Mouse (Mus musculus) midbrain, embryonic 14.5 days (tissue): Measurements from ENCODE around the gene Arhgef16. TPM values are rescaled to one million over a fixed set of nuclear protein-coding genes. Genes with fewer than 3 reads are reported as not detected.

ENCODE experiments used
- ATAC-seq: fragments of 200-750 bp; cut with Nextera tagmentation; 2 replicates; pipeline ENCODE4 v1.8.0; 2017; ENCODE audit warnings: moderate number of reproducible peaks, moderate library complexity; ENCODE audit not compliant: low FRiP score, low TSS enrichment
- DNase-seq: peaks from one replicate; pipeline ENCODE4 v3.0.0-alpha.2; 2015
- H3K27ac ChIP-seq: fragments of 300-500 bp; sonication (generic); replicated peaks from 2 replicates; pipeline ENCODE4 v1.5.1; 2014; ENCODE audit warnings: mild to moderate bottlenecking, low read depth, low read length, moderate library complexity
- H3K27me3 ChIP-seq: fragments of 300-500 bp; sonication (generic); 2 replicates; pipeline ENCODE4 v1.6.1; 2014; ENCODE audit warnings: low read length, control low read depth, mixed read lengths; ENCODE audit not compliant: control insufficient read depth, insufficient read depth
- H3K36me3 ChIP-seq: fragments of 300-500 bp; sonication (generic); 2 replicates; pipeline ENCODE4 v1.6.1; 2014; ENCODE audit warnings: low read length, control low read depth; ENCODE audit not compliant: control insufficient read depth, insufficient read depth
- H3K4me1 ChIP-seq: fragments of 300-500 bp; sonication (generic); 2 replicates; pipeline ENCODE4 v1.6.1; 2014; ENCODE audit warnings: mild to moderate bottlenecking, antibody characterized with exemption, low read length, control low read depth; ENCODE audit not compliant: control insufficient read depth, insufficient read depth
- H3K4me2 ChIP-seq: fragments of 300-500 bp; sonication (generic); 2 replicates; pipeline ENCODE4 v1.6.1; 2014; ENCODE audit warnings: mild to moderate bottlenecking, low read length, moderate library complexity
- H3K4me3 ChIP-seq: fragments of 300-500 bp; sonication (generic); replicated peaks from 2 replicates; pipeline ENCODE4 v1.5.1; 2014; ENCODE audit warnings: low read depth, low read length
- H3K9ac ChIP-seq: fragments of 300-500 bp; sonication (generic); replicated peaks from 2 replicates; pipeline ENCODE4 v1.6.1; 2014; ENCODE audit warnings: mild to moderate bottlenecking, low read length, moderate library complexity
- H3K9me3 ChIP-seq: fragments of 300-500 bp; sonication (generic); 2 replicates; pipeline ENCODE4 v1.6.1; 2016; ENCODE audit warnings: low read length, control low read depth, mixed read lengths; ENCODE audit not compliant: control insufficient read depth
- WGBS: fragments of 180-500 bp; shearing (Covaris S2); extraction: QIAGEN DNeasy Blood & Tissue Kit; methylation state at CpG from one replicate; pipeline ENCODE4 v1.1.7; 2014; 5-methylcytosine and 5-hydroxymethylcytosine counted together
- polyA plus RNA-seq: library from polyadenylated mRNA; unstranded; fragments of >200 nt; fragmentation: Nextera tagmentation; extraction: Ambion mirVana; gene quantifications from 2 replicates; pipeline ENCODE4 v1.2.1, GENCODE M21; 2014

Gene Arhgef16
- polyA plus RNA-seq, 1 experiment from 2014 or later = 0.74 TPM

DNA sequence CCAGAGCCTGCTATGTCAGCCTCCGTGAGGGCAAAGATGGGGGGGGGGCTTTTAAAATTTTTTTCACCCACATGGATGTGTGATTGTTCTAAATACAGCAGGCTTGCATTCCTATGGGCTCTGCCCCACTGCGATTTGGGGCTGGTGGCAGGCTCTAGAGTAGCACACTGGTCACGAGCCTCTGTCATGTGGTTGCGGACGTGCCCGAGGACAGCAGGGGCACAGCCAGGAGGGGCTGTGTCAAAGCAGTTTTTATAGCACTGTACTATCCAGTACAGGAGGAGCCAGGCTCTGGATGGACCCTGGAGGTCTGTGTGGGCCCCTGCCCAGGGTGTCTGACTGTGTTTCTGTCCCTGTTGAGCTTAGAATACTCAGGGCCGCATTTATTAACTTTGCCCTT is 28.5 kb upstream of the Arhgef16 start:
- 90% methylated on average over 7 of the region's 7 CpGs for WGBS
- H3K36me3 ChIP-seq = no peaks in the 10 kb centered on the region
- H3K27me3 ChIP-seq = no peaks in the 10 kb centered on the region
- H3K27ac ChIP-seq = no peak overlapping the region
- DNase-seq (no peak), ATAC-seq (no peak)
- no peaks in the 10 kb centered on the region for H3K9me3 ChIP-seq
- no peak overlapping the region for H3K9ac ChIP-seq
- peaks cover 9% of the 10 kb centered on the region; the same call in 1 of the 2 replicates for H3K4me1 ChIP-seq
- no peak overlapping the region for H3K4me2 ChIP-seq
- H3K4me3 ChIP-seq = no peak overlapping the region

- DNase-seq (peak; percentile 91), ATAC-seq (peak; percentile 60)
- Histone ChIP-seq H3K4me2 (peak overlapping the region; percentile 7; the same call in 1 of the 2 replicates), H3K4me3 (no peak overlapping the region), H3K27me3 (no peaks in the 10 kb centered on the region), H3K36me3 (no peaks in the 10 kb centered on the region), H3K9ac (no peak overlapping the region), H3K9me3 (no peaks in the 10 kb centered on the region), H3K4me1 (peaks cover 6% of the 10 kb centered on the region; the same call in 1 of the 2 replicates), H3K27ac (0 out of 2 replicates have a peak overlapping the region, but pooled peaks have one; percentile 26)
- 5% methylated on average over 6 of the region's 6 CpGs for WGBS
These were observed 27.4 kb upstream of the Arhgef16 start for GRCm38 (mm10) chr4:154328836-154329235.

- Histone ChIP-seq H3K4me3 (no peak overlapping the region), H3K9me3 (no peaks in the 10 kb centered on the region), H3K27me3 (no peaks in the 10 kb centered on the region), H3K36me3 (no peaks in the 10 kb centered on the region), H3K9ac (no peak overlapping the region), H3K4me1 (peaks cover 6% of the 10 kb centered on the region; the same call in 1 of the 2 replicates), H3K27ac (no peak overlapping the region), H3K4me2 (peak overlapping the region; percentile 7; the same call in 1 of the 2 replicates)
- WGBS = 7% methylated on average over 19 of the region's 20 CpGs
- ATAC-seq (no peak), DNase-seq (no peak)
These were observed 27.0 kb upstream of the Arhgef16 start for GRCm38 (mm10) chr4:154328431-154328830.

GRCm38 (mm10) chr4:154325410-154325809 is 23.9 kb upstream of the Arhgef16 start:
- no peak for ATAC-seq
- Histone ChIP-seq H3K9me3 (no peaks in the 10 kb centered on the region), H3K4me2 (no peak overlapping the region), H3K27me3 (no peaks in the 10 kb centered on the region), H3K36me3 (no peaks in the 10 kb centered on the region), H3K4me3 (no peak overlapping the region), H3K9ac (no peak overlapping the region), H3K4me1 (no peaks in the 10 kb centered on the region), H3K27ac (no peak overlapping the region)
- no peak for DNase-seq
- WGBS = 66% methylated on average over 4 of the region's 4 CpGs

DNA sequence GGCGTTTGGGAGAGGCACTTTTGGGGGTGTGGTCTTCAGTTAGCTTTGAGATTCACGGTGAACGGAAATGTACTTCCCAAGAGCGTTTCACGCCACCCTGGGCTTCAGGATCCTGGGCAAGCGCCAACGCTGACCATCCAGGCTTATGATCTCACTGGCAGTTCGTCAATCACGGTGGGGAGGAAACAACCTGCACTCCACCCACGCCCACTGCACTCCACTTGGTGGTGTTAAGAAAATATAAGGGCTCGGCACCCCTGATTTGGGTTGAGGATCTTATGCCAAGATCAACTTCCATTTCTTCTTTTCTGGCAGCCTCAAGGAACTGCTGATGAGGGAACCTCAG is 12.1 kb upstream of the Arhgef16 start:
- ATAC-seq (no peak), DNase-seq (no peak)
- no peaks in the 10 kb centered on the region for H3K36me3 ChIP-seq
- no peak overlapping the region for H3K27ac ChIP-seq
- H3K9me3 ChIP-seq = no peaks in the 10 kb centered on the region
- H3K4me3 ChIP-seq = no peak overlapping the region
- H3K9ac ChIP-seq = no peak overlapping the region
- no peaks in the 10 kb centered on the region for H3K27me3 ChIP-seq
- H3K4me1 ChIP-seq = no peaks in the 10 kb centered on the region
- 84% methylated on average over 11 of the region's 11 CpGs for WGBS
- H3K4me2 ChIP-seq = no peak overlapping the region

DNA sequence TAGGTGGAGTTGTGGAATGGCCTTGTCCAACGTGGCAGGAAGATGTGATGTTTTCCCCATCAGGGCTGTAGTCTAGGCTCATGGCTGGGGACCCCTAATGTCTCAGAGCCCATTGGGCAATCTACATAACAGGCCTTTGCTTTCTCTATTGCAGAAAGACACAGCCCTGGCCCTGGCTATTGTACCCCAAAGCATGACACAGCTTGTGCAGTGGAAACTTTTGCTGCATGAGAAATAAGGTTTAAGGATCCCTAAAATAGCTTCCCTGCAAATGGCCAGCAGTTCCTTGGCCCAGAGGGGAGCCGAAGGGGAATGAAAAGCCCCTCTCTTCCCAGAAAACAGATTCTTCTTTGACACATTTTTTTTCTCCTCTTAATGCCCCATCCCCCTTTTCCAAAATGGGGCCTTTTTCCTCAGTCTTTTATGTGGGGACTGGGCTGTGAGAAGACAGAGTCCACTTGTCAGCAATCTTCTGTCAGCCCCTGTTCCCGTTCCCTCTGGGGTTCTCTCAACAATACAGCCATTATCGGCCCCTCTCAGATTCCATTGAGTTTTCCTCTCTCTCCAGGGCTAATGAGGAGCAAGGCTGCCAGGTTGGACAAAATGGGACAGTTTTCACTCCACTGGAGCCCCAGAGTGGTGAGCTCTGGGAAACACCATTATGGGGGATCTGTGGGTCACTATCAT is 11.6 kb upstream of the Arhgef16 start:
- H3K27me3 ChIP-seq = no peaks in the 10 kb centered on the region
- no peaks in the 10 kb centered on the region for H3K9me3 ChIP-seq
- 38% methylated on average over 4 of the region's 4 CpGs for WGBS
- ATAC-seq (no peak), DNase-seq (peak; percentile 29)
- no peaks in the 10 kb centered on the region for H3K36me3 ChIP-seq
- no peaks in the 10 kb centered on the region for H3K4me1 ChIP-seq
- 0 out of 2 replicates have a peak overlapping the region, but pooled peaks have one; percentile 37 for H3K27ac ChIP-seq
- H3K4me3 ChIP-seq = no peak overlapping the region
- H3K4me2 ChIP-seq = no peak overlapping the region
- no peak overlapping the region for H3K9ac ChIP-seq

- H3K36me3 ChIP-seq = no peaks in the 10 kb centered on the region
- WGBS = 85% methylated on average over 2 of the region's 2 CpGs
- H3K27ac ChIP-seq = 0 out of 2 replicates have a peak overlapping the region, but pooled peaks have one; percentile 37
- no peaks in the 10 kb centered on the region; the same call in 1 of the 2 replicates for H3K9me3 ChIP-seq
- H3K9ac ChIP-seq = no peak overlapping the region
- no peak overlapping the region for H3K4me2 ChIP-seq
- H3K4me1 ChIP-seq = no peaks in the 10 kb centered on the region
- no peaks in the 10 kb centered on the region for H3K27me3 ChIP-seq
- ATAC-seq = no peak
- H3K4me3 ChIP-seq = no peak overlapping the region
- no peak for DNase-seq
These were observed 10.8 kb upstream of the Arhgef16 start for GRCm38 (mm10) chr4:154312143-154312812.

DNA sequence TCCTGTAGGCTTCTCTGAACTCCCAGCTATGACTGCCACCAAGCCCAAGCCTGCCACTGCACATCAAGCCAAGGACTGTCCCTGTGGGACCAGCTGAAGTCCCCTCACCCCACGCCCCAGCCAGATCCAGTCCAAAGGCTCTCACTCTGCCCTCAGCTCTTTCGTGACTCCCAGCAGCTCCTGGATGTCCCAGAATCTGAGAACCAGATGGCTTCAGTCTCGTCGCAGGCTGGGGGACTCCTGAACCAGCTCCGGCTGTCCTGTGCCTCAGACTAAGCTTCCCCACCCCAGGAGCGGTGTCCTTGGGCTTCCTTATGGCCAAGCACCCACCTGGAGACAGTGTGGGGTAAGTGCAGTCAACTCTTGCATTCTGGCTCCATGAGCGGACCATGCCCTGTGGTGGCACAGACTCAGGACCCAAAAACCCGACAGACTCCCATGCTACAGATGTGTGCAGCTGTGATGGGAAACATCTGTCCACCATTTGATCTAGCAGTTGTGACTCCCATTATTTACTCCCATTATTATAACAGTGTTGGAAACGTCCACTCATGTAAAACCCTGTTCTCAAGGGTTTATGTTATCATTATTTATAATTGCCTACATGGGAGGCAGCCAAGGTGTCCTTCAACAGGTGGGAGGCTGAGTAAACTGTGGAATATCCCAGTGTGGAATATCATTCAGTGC is 9.2 kb upstream of the Arhgef16 start:
- H3K27ac ChIP-seq = no peak overlapping the region
- H3K36me3 ChIP-seq = no peaks in the 10 kb centered on the region
- H3K9ac ChIP-seq = no peak overlapping the region
- H3K27me3 ChIP-seq = no peaks in the 10 kb centered on the region
- DNase-seq (no peak), ATAC-seq (no peak)
- 84% methylated on average over 9 of the region's 9 CpGs for WGBS
- H3K4me2 ChIP-seq = no peak overlapping the region
- H3K4me3 ChIP-seq = no peak overlapping the region
- H3K9me3 ChIP-seq = no peaks in the 10 kb centered on the region; the same call in 1 of the 2 replicates
- H3K4me1 ChIP-seq = no peaks in the 10 kb centered on the region
